Mouse (Mus musculus) B cell, adult 2 months (primary cell): ENCODE measurements around the gene Olfr1115.
"Not testable (repeated sequence)": the region's sequence is repeated elsewhere in the genome, so short reads cannot be mapped to it uniquely, and the experiment has no call there.

Experiments used
- DNase-seq, 2 experiments: peaks; one replicate each; pipeline ENCODE4 v3.0.0; 2022

The Olfr1115 gene

DNA sequence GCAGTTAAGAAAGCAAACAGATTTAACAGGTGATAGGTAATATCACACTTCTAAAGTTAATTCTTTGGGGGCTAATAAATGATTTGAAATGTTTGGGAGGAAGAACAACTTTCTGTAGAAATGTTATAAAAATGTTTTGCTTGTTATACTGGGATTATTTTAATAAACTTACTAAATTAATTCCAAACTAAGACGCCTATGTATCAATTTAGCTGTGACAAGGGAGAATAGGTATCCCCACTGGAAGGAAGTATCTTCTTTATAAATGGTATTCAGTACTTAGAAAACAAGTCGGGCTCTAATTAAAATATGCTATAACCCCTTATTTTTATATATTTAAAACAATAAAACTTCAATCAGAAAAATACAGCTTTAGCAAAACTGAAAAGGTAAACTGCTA is at the start of gene Olfr1115:
Gene Olfr1115 (plus strand): TSS at position 301 of the 400 bp plus-strand sequence.
- no peak for DNase-seq

DNA sequence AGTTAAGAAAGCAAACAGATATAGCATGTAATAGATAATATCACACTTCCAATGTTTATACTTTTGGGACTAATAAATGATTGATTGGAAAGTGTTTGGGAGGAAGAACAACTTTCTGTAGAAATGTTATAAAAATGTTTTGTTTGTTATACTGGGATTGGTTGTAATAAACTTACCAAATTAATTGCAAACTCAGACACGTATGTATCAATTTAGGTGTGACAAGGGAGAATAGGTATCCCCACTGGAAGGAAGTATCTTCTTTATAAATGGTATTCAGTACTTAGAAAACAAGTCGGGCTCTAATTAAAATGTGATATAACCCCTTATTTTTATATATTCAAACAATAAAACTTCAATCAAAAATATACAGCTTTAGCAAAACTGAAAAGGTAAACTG is 39.1 kb upstream of the Olfr1115 start, which contains the start of gene Olfr1113:
Gene Olfr1113 (plus strand): TSS at position 301 of the 400 bp plus-strand sequence.
- DNase-seq, result no peak

DNA sequence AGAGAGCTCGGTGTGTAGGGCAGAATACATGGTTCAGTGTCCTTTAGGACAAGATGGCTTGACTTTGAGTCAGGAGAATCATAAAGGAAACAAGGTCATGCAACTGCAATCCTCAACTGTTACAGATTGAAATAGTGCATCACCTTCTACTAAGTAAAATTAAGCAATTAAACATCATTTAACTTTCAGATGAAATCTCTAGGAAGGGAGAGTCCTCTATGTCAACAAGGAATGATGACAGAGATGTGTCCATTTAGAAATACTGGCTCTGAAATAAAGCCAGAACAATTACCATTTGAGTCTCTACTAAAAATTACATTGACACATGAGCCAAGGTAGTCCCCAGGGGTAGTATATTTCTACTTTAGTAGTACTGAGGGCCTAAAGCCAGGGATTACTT is 19.4 kb downstream of the Olfr1115 start, which contains the start of gene Olfr1116:
Gene Olfr1116 (plus strand): TSS at position 301 of the 400 bp plus-strand sequence.
- no peak for DNase-seq

DNA sequence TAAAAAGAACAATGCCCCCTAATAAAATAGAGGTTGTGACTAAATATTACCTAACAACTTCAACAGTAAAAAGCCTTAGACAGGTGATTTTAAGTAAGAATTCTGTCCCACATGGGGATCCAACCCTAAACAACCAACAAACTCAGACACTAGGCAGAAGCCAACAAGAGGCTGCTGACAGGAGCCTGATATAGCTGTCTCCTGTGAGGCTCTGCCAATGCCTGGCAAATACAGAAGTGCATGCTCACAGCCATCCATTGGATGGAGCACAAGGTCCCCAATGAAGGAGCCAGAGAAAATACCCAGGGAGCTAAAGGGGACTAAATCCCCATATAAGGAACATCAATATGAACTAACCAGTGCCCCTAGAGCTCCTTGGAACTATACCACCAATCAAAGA is 46.2 kb downstream of the Olfr1115 start:
- DNase-seq, result not testable (repeated sequence)
